Mouse (Mus musculus): Measurements from ENCODE around the gene Ano7.
"Not testable (repeated sequence)": the region's sequence is repeated elsewhere in the genome, so short reads cannot be mapped to it uniquely, and the experiment has no call there.

The Ano7 gene

DNA sequence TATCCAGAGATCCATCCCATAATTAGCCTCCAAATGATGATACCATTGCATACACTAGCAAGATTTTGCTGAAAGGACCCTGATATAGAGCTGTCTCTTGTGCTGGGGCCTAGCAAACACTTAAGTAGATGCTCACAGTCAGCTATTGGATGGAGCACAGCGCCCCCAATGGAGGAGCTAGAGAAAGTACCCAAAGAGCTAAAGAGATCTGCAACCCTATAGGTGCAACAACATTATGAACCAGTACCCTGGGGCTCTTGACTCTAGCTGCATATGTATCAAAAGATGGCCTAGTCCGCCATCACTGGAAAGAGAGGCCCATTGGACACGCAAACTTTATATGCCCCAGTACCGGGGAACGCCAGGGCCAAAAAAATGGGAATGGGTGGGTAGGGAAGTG, 76.4 kb downstream of the Ano7 start:
- DNase-seq (ENCODE audit: low spot score): not testable (repeated sequence)

GRCm38 (mm10) chr1:93453721-93454255, 80.1 kb downstream of the Ano7 start:
- DNase-seq (ENCODE audit: low spot score): no peak
